Mouse (Mus musculus) testis, adult 2 months (tissue): Measurements from ENCODE around the gene Ube2g2. TPM values are rescaled to one million over a fixed set of nuclear protein-coding genes. Genes with fewer than 3 reads are reported as not detected.

Experiments used
- H3K27ac ChIP-seq: fragments of 200-500 bp; 2 replicates; pipeline ENCODE4 v1.5.1; 2012; ENCODE audit warnings: low read depth, low read length; ENCODE audit not compliant: control insufficient read depth, insufficient read depth
- H3K27me3 ChIP-seq: fragments of 200-500 bp; 2 replicates; pipeline ENCODE4 v1.6.1; 2012; ENCODE audit warnings: mild to moderate bottlenecking, low read length, moderate library complexity; ENCODE audit not compliant: control insufficient read depth, insufficient read depth
- H3K36me3 ChIP-seq: fragments of 200-500 bp; 2 replicates; pipeline ENCODE4 v1.6.1; 2012; ENCODE audit warnings: mild to moderate bottlenecking, low read length; ENCODE audit not compliant: control insufficient read depth, insufficient read depth
- H3K4me1 ChIP-seq: fragments of 200-500 bp; 2 replicates; pipeline ENCODE4 v1.6.1; 2012; ENCODE audit warnings: low read length; ENCODE audit not compliant: control insufficient read depth, insufficient read depth
- H3K4me3 ChIP-seq: fragments of 200-500 bp; 2 replicates; pipeline ENCODE4 v1.5.1; 2012; ENCODE audit warnings: low read depth, mild to moderate bottlenecking, low read length, moderate library complexity, mixed read lengths; ENCODE audit not compliant: control insufficient read depth
- CTCF ChIP-seq: fragments of 200-500 bp; IDR thresholded peaks from 2 replicates; pipeline ENCODE4 v1.5.1; 2012; ENCODE audit warnings: low read depth, mild to moderate bottlenecking, inconsistent platforms, low read length, moderate library complexity; ENCODE audit not compliant: control insufficient read depth, insufficient read depth, insufficient replicate concordance
- POLR2A ChIP-seq: fragments of 200-500 bp; IDR thresholded peaks from 2 replicates; pipeline ENCODE4 v1.6.1; 2012; ENCODE audit warnings: low read depth, mild to moderate bottlenecking, inconsistent platforms, low read length, moderate library complexity; ENCODE audit not compliant: control insufficient read depth
- polyA plus RNA-seq: library from polyadenylated mRNA; depleted of rRNA; stranded (reverse); fragments of >200 nt; gene quantifications from 2 replicates; pipeline ENCODE4 v1.2.3, GENCODE M21; 2012

Gene Ube2g2
- polyA plus RNA-seq, 1 experiment: 66.1 TPM

GRCm38 (mm10) chr10:77583795-77584422 lies 38.2 kb upstream of the Ube2g2 start:
- TF ChIP-seq POLR2A (no peak), CTCF (no peak)
- Histone ChIP-seq H3K36me3 (no peaks in the 10 kb centered on the region), H3K27me3 (no peaks in the 10 kb centered on the region)

GRCm38 (mm10) chr10:77586637-77587036 lies 35.4 kb upstream of the Ube2g2 start:
- Histone ChIP-seq H3K4me1 (peaks cover 9% of the 10 kb centered on the region), H3K4me3 (no peak overlapping the region), H3K36me3 (no peaks in the 10 kb centered on the region), H3K27ac (no peak overlapping the region), H3K27me3 (no peaks in the 10 kb centered on the region)
- TF ChIP-seq CTCF (no peak), POLR2A (no peak)

More at GRCm38 (mm10) chr10:77583795-77584422, 38.2 kb upstream of the Ube2g2 start:
- Histone ChIP-seq H3K4me1 (peaks cover 11% of the 10 kb centered on the region), H3K27ac (peak overlapping the region; percentile 12; the same call in 1 of the 2 replicates), H3K4me3 (peak overlapping the region; percentile 73)

DNA sequence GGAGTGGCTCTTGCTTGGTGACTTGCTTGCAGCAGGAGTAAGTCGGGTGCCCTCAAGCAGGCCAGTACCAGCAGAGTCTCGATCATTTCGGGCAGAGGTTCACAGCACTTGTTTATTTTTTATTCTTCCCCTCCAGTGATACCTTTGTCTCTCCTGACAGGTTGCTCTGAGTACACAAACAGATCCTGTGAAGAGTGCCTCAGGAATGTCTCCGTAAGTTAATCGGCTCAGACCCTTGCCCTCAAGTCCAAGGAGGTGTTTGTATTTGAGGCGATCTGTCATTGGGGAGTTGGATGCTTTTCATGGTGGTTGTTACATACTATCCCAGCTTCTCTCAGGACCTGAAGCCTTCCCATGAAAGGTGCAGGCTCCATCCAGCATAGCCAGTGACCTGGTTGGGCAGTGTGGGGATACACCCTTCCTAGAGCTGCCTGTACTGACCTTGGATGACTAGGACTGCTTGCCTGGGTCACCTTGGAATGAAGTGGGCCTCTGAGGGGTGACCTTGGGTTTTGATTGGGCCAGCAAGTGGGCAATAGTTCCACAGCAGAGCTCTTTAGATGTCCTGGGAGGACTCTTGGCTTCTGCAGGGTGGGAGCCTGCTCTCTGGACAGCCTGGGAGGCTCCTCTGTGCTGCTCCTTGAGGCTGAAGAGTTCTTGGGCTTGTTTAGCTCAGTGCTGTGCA lies 34.8 kb upstream of the Ube2g2 start:
- TF ChIP-seq CTCF (no peak), POLR2A (no peak)
- Histone ChIP-seq H3K36me3 (no peaks in the 10 kb centered on the region), H3K27me3 (no peaks in the 10 kb centered on the region), H3K4me3 (no peak overlapping the region), H3K27ac (peak overlapping the region; percentile 15; the same call in 1 of the 2 replicates), H3K4me1 (peaks cover 8% of the 10 kb centered on the region)

GRCm38 (mm10) chr10:77588036-77588435 lies 34.0 kb upstream of the Ube2g2 start:
- peaks cover 2% of the 10 kb centered on the region for H3K4me1 ChIP-seq
- TF ChIP-seq POLR2A (no peak), CTCF (no peak)
- H3K36me3 ChIP-seq: no peaks in the 10 kb centered on the region
- no peak overlapping the region for H3K27ac ChIP-seq
- no peak overlapping the region for H3K4me3 ChIP-seq
- no peaks in the 10 kb centered on the region for H3K27me3 ChIP-seq

GRCm38 (mm10) chr10:77589117-77589516 lies 33.0 kb upstream of the Ube2g2 start:
- no peaks in the 10 kb centered on the region; the same call in none of the 2 replicates for H3K4me1 ChIP-seq
- TF ChIP-seq CTCF (no peak), POLR2A (no peak)
- H3K4me3 ChIP-seq: no peak overlapping the region
- H3K27me3 ChIP-seq: no peaks in the 10 kb centered on the region
- H3K27ac ChIP-seq: no peak overlapping the region
- no peaks in the 10 kb centered on the region; the same call in none of the 2 replicates for H3K36me3 ChIP-seq

GRCm38 (mm10) chr10:77589749-77590148 lies 32.3 kb upstream of the Ube2g2 start:
- no peak overlapping the region for H3K4me3 ChIP-seq
- no peak for TF ChIP-seq CTCF
- no peak for TF ChIP-seq POLR2A
- no peaks in the 10 kb centered on the region for H3K27me3 ChIP-seq
- H3K36me3 ChIP-seq: no peaks in the 10 kb centered on the region; the same call in none of the 2 replicates
- H3K4me1 ChIP-seq: no peaks in the 10 kb centered on the region; the same call in none of the 2 replicates
- H3K27ac ChIP-seq: no peak overlapping the region

GRCm38 (mm10) chr10:77590812-77591211 lies 31.3 kb upstream of the Ube2g2 start:
- no peak overlapping the region for H3K27ac ChIP-seq
- no peak for TF ChIP-seq POLR2A
- TF ChIP-seq CTCF: peak; percentile 78; the same call in 1 of the 2 replicates
- H3K36me3 ChIP-seq: no peaks in the 10 kb centered on the region; the same call in none of the 2 replicates
- no peaks in the 10 kb centered on the region for H3K27me3 ChIP-seq
- no peak overlapping the region for H3K4me3 ChIP-seq
- peaks cover 2% of the 10 kb centered on the region for H3K4me1 ChIP-seq
